Mouse (Mus musculus) lung, postnatal 0 days (tissue): Measurements from ENCODE around the gene Pbx1.

Source experiments
- CTCF ChIP-seq: IDR thresholded peaks from 2 replicates; pipeline ENCODE4 v1.5.1; 2016; ENCODE audit warnings: antibody characterized with exemption, mild to moderate bottlenecking
- EP300 ChIP-seq: IDR thresholded peaks from 2 replicates; pipeline ENCODE4 v1.6.1; 2016; ENCODE audit warnings: antibody characterized with exemption, mild to moderate bottlenecking, control low read depth

GRCm38 (mm10) chr1:168070273-168070910 is 361.7 kb downstream of the Pbx1 start:
- TF ChIP-seq CTCF = no peak
- TF ChIP-seq EP300 = no peak
